In genomic region chr12:36215149-36215480, GRCm38 (mm10) we compare ENCODE assay signal across 7 mouse cellular contexts. TPM values are rescaled to one million over a fixed set of nuclear protein-coding genes. Genes with fewer than 3 reads are reported as not detected.
DNase-seq lines count a peak whose midpoint lies in the region; ATAC-seq and TF ChIP-seq lines count a peak whose summit lies in the region.

No protein-coding gene starts in this region.

- no peaks in the 10 kb centered on the region for H3K9me3 ChIP-seq in hindbrain, embryonic 12.5 days (replicated peaks)
- H3K9me3 ChIP-seq in lung, embryonic 14.5 days (ENCODE audit: low read depth, low read length), result no peaks in the 10 kb centered on the region

- H3K27ac ChIP-seq in left cerebral cortex, adult 2 months, result no peak overlapping the region
- H3K27ac ChIP-seq in cortical plate, adult 2 months (ENCODE audit: insufficient read depth, low read length), result no peak overlapping the region
- no peak overlapping the region for H3K27ac ChIP-seq in hindbrain, embryonic 12.5 days
- no peak overlapping the region for H3K27ac ChIP-seq in lung, embryonic 14.5 days (ENCODE audit: low read depth)

- peak; percentile 95 for TF ChIP-seq CTCF in left cerebral cortex, adult 2 months (IDR thresholded peaks at IDR 0.05)
- TF ChIP-seq CTCF in cortical plate, adult 2 months (IDR thresholded peaks at IDR 0.05; ENCODE audit: extremely low read depth, insufficient read depth, low read length), result peak; percentile 81
- TF ChIP-seq CTCF in lung, embryonic 14.5 days (IDR thresholded peaks at IDR 0.05; ENCODE audit: low read depth), result peak; percentile 86

- H3K9ac ChIP-seq in hindbrain, embryonic 12.5 days, result no peak overlapping the region
- no peak overlapping the region for H3K9ac ChIP-seq in lung, embryonic 14.5 days

- ATAC-seq in hindbrain, embryonic 12.5 days (ENCODE audit: low FRiP score), result peak; percentile 72
- peak; percentile 73; the same call in 1 of the 2 replicates for ATAC-seq in lung, embryonic 14.5 days (ENCODE audit: insufficient read depth)

- H3K27me3 ChIP-seq in hindbrain, embryonic 12.5 days, result no peaks in the 10 kb centered on the region
- H3K27me3 ChIP-seq in lung, embryonic 14.5 days (ENCODE audit: insufficient read depth, low read length), result no peaks in the 10 kb centered on the region

- DNase-seq in left cerebral cortex, adult 2 months (ENCODE audit: extremely low spot score in 1 of 2, low spot score in 2 of 2), result peak in 1 of 2 experiments; percentile 24
- no peak for DNase-seq in left cerebral cortex, adult 11 months (ENCODE audit: low spot score)
- DNase-seq in MN1 (ENCODE audit: low spot score), result peak; percentile 81
- peak; percentile 94 for DNase-seq in lung, embryonic 14.5 days
- peak; percentile 91 for DNase-seq in retina, embryonic 14.5 days (ENCODE audit: low spot score)

- no peaks in the 10 kb centered on the region for H3K4me1 ChIP-seq in cortical plate, adult 2 months (ENCODE audit: control insufficient read depth, insufficient read depth, low read length)
- H3K4me1 ChIP-seq in hindbrain, embryonic 12.5 days, result no peaks in the 10 kb centered on the region
- no peaks in the 10 kb centered on the region for H3K4me1 ChIP-seq in lung, embryonic 14.5 days (ENCODE audit: insufficient read depth)

- H3K36me3 ChIP-seq in hindbrain, embryonic 12.5 days, result no peaks in the 10 kb centered on the region
- no peaks in the 10 kb centered on the region for H3K36me3 ChIP-seq in lung, embryonic 14.5 days (ENCODE audit: insufficient read depth)

- TF ChIP-seq POLR2A in cortical plate, adult 2 months (IDR thresholded peaks at IDR 0.05; ENCODE audit: extremely low read depth, insufficient read depth, low read length), result no peak

- intact Hi-C loops in left cerebral cortex, adult 2 months (cut with DNase I), result loop anchor here (1.0 to 10.0 kb wide), 5 partner anchors 167 to 1240 kb away; partner anchors contain the start of genes D630036H23Rik and Ispd

- H3K4me2 ChIP-seq in hindbrain, embryonic 12.5 days (replicated peaks), result no peak overlapping the region
- no peak overlapping the region for H3K4me2 ChIP-seq in lung, embryonic 14.5 days

- 3% methylated on average over 1 of the region's 1 CpGs for WGBS in hindbrain, embryonic 12.5 days
- 0% methylated on average over 1 of the region's 1 CpGs for WGBS in lung, embryonic 14.5 days

- no peak overlapping the region for H3K4me3 ChIP-seq in left cerebral cortex, adult 2 months
- no peak overlapping the region for H3K4me3 ChIP-seq in cortical plate, adult 2 months (ENCODE audit: insufficient read depth, low read length)
- H3K4me3 ChIP-seq in hindbrain, embryonic 12.5 days, result no peak overlapping the region
- H3K4me3 ChIP-seq in lung, embryonic 14.5 days (ENCODE audit: low read depth, low read length), result no peak overlapping the region

RNA-seq across cellular contexts. Expression of gene Lrrc72, which starts 38.1 kb away (rescaled TPM):
- not detected for total RNA-seq in left cerebral cortex, adult 2 months (2021)
- polyA plus RNA-seq in cortical plate, adult 2 months (2012; rRNA removed), result not detected in 2 replicates
- polyA plus RNA-seq in hindbrain, embryonic 12.5 days (2016; fragmentation: Nextera tagmentation; extraction: Ambion mirVana), result not detected in 2 replicates
- not detected in 2 replicates for polyA plus RNA-seq in lung, embryonic 14.5 days (2014; fragmentation: Nextera tagmentation; extraction: Ambion mirVana)

RNA-seq across cellular contexts. Expression of gene Bzw2, which starts 57.2 kb away (rescaled TPM):
- 10 to 100 TPM; 45.3 to 47.2 TPM for total RNA-seq in left cerebral cortex, adult 2 months (2021)
- polyA plus RNA-seq in cortical plate, adult 2 months (2012; rRNA removed), result 37.2 and 39.3 TPM in 2 replicates
- polyA plus RNA-seq in hindbrain, embryonic 12.5 days (2016; fragmentation: Nextera tagmentation; extraction: Ambion mirVana), result 314 and 322 TPM in 2 replicates
- polyA plus RNA-seq in lung, embryonic 14.5 days (2014; fragmentation: Nextera tagmentation; extraction: Ambion mirVana), result 228 and 236 TPM in 2 replicates

RNA-seq across cellular contexts. Expression of gene Ankmy2, which starts 58.2 kb away (rescaled TPM):
- 10 to 100 TPM; 51.9 to 53.7 TPM for total RNA-seq in left cerebral cortex, adult 2 months (2021)
- polyA plus RNA-seq in cortical plate, adult 2 months (2012; rRNA removed), result 43.1 and 43.5 TPM in 2 replicates
- polyA plus RNA-seq in hindbrain, embryonic 12.5 days (2016; fragmentation: Nextera tagmentation; extraction: Ambion mirVana), result 34.5 and 38.4 TPM in 2 replicates
- 39.8 and 42.6 TPM in 2 replicates for polyA plus RNA-seq in lung, embryonic 14.5 days (2014; fragmentation: Nextera tagmentation; extraction: Ambion mirVana)
